Mouse (Mus musculus) kidney, adult 8-10 months (tissue): ENCODE measurements around the gene Tfpi.

ENCODE experiments used
- DNase-seq, 2 experiments: peaks; one replicate each; pipeline ENCODE4 v3.0.0; 2022

Tfpi gene

GRCm38 (mm10) chr2:84388023-84388416 is 88.6 kb downstream of the Tfpi start:
- no peak for DNase-seq

GRCm38 (mm10) chr2:84387394-84388022 is 89.1 kb downstream of the Tfpi start:
- DNase-seq, result no peak

GRCm38 (mm10) chr2:84386563-84387393 is 89.8 kb downstream of the Tfpi start:
- DNase-seq, result peak; percentile 27 to 46

GRCm38 (mm10) chr2:84384911-84385693 is 91.5 kb downstream of the Tfpi start:
- no peak for DNase-seq

GRCm38 (mm10) chr2:84383828-84384227 is 92.7 kb downstream of the Tfpi start:
- DNase-seq, result no peak
